Mouse (Mus musculus): ENCODE measurements around the gene Tmem30a.

The Tmem30a gene

GRCm38 (mm10) chr9:79745036-79745435 lies 48.3 kb downstream of the Tmem30a start:
- peak overlapping the region; percentile 68 for H3K4me3 ChIP-seq (replicated peaks; ENCODE audit: low read length)
- no peak for TF ChIP-seq POU5F1 (IDR thresholded peaks at IDR 0.05; ENCODE audit: borderline replicate concordance, low read length)
- no peak for TF ChIP-seq CTCF (conservative IDR thresholded peaks at IDR 0.05; ENCODE audit: low read length)
- no peak for TF ChIP-seq NANOG (IDR thresholded peaks at IDR 0.05; ENCODE audit: borderline replicate concordance, low read length)
- no peaks in the 10 kb centered on the region for H3K27me3 ChIP-seq (ENCODE audit: insufficient read depth, low read length)
- peaks cover 24% of the 10 kb centered on the region for H3K4me1 ChIP-seq (replicated peaks; ENCODE audit: low read depth, low read length)
- H3K36me3 ChIP-seq (ENCODE audit: insufficient read depth, low read length), result no peaks in the 10 kb centered on the region
- no peaks in the 10 kb centered on the region for H3K9me3 ChIP-seq (ENCODE audit: low read length)

- Histone ChIP-seq H3K4me3 (replicated peaks; ENCODE audit: low read length) (no peak overlapping the region), H3K4me1 (replicated peaks; ENCODE audit: low read depth, low read length) (no peaks in the 10 kb centered on the region), H3K9me3 (ENCODE audit: low read length) (no peaks in the 10 kb centered on the region), H3K27me3 (ENCODE audit: insufficient read depth, low read length) (no peaks in the 10 kb centered on the region), H3K36me3 (ENCODE audit: insufficient read depth, low read length) (no peaks in the 10 kb centered on the region)
- no peak for TF ChIP-seq NANOG (IDR thresholded peaks at IDR 0.05; ENCODE audit: borderline replicate concordance, low read length)
- TF ChIP-seq CTCF (conservative IDR thresholded peaks at IDR 0.05; ENCODE audit: low read length), result no peak
- no peak for TF ChIP-seq POU5F1 (IDR thresholded peaks at IDR 0.05; ENCODE audit: borderline replicate concordance, low read length)
These were observed 57.7 kb downstream of the Tmem30a start for GRCm38 (mm10) chr9:79735608-79736007.

GRCm38 (mm10) chr9:79730301-79730700 lies 63.0 kb downstream of the Tmem30a start:
- H3K27me3 ChIP-seq (ENCODE audit: insufficient read depth, low read length), result no peaks in the 10 kb centered on the region
- H3K36me3 ChIP-seq (ENCODE audit: insufficient read depth, low read length), result no peaks in the 10 kb centered on the region
- no peaks in the 10 kb centered on the region for H3K9me3 ChIP-seq (ENCODE audit: low read length)
- H3K4me1 ChIP-seq (replicated peaks; ENCODE audit: low read depth, low read length), result no peaks in the 10 kb centered on the region
- TF ChIP-seq POU5F1 (IDR thresholded peaks at IDR 0.05; ENCODE audit: borderline replicate concordance, low read length) (no peak), NANOG (IDR thresholded peaks at IDR 0.05; ENCODE audit: borderline replicate concordance, low read length) (no peak), CTCF (conservative IDR thresholded peaks at IDR 0.05; ENCODE audit: low read length) (no peak)
- no peak overlapping the region for H3K4me3 ChIP-seq (replicated peaks; ENCODE audit: low read length)

- H3K4me1 ChIP-seq (replicated peaks; ENCODE audit: low read depth, low read length), result peaks cover 21% of the 10 kb centered on the region
- no peak for TF ChIP-seq NANOG (IDR thresholded peaks at IDR 0.05; ENCODE audit: borderline replicate concordance, low read length)
- TF ChIP-seq CTCF (conservative IDR thresholded peaks at IDR 0.05; ENCODE audit: low read length), result peak; percentile 66
- no peak for TF ChIP-seq POU5F1 (IDR thresholded peaks at IDR 0.05; ENCODE audit: borderline replicate concordance, low read length)
- H3K27me3 ChIP-seq (ENCODE audit: insufficient read depth, low read length), result peaks cover 45% of the 10 kb centered on the region
- H3K36me3 ChIP-seq (ENCODE audit: insufficient read depth, low read length), result no peaks in the 10 kb centered on the region
- no peak overlapping the region for H3K4me3 ChIP-seq (replicated peaks; ENCODE audit: low read length)
- H3K9me3 ChIP-seq (ENCODE audit: low read length), result peaks cover 5% of the 10 kb centered on the region; the same call in 1 of the 2 replicates
These were observed 70.2 kb downstream of the Tmem30a start for GRCm38 (mm10) chr9:79723090-79723489.

- Histone ChIP-seq H3K36me3 (ENCODE audit: insufficient read depth, low read length) (no peaks in the 10 kb centered on the region), H3K27me3 (ENCODE audit: insufficient read depth, low read length) (peaks cover 56% of the 10 kb centered on the region)
These were observed 72.3 kb downstream of the Tmem30a start for GRCm38 (mm10) chr9:79721056-79721455.

GRCm38 (mm10) chr9:79720143-79720542 lies 73.2 kb downstream of the Tmem30a start:
- TF ChIP-seq POU5F1 (IDR thresholded peaks at IDR 0.05; ENCODE audit: borderline replicate concordance, low read length), result no peak
- TF ChIP-seq NANOG (IDR thresholded peaks at IDR 0.05; ENCODE audit: borderline replicate concordance, low read length), result no peak
- TF ChIP-seq CTCF (conservative IDR thresholded peaks at IDR 0.05; ENCODE audit: low read length), result no peak
- Histone ChIP-seq H3K4me3 (replicated peaks; ENCODE audit: low read length) (peak overlapping the region; percentile 73; the same call in 1 of the 2 replicates), H3K9me3 (ENCODE audit: low read length) (peaks cover 5% of the 10 kb centered on the region; the same call in 1 of the 2 replicates), H3K27me3 (ENCODE audit: insufficient read depth, low read length) (peaks cover 61% of the 10 kb centered on the region), H3K36me3 (ENCODE audit: insufficient read depth, low read length) (no peaks in the 10 kb centered on the region), H3K4me1 (replicated peaks; ENCODE audit: low read depth, low read length) (peaks cover 32% of the 10 kb centered on the region)

More at GRCm38 (mm10) chr9:79721056-79721455, 72.3 kb downstream of the Tmem30a start:
- TF ChIP-seq NANOG (IDR thresholded peaks at IDR 0.05; ENCODE audit: borderline replicate concordance, low read length), result no peak
- peak; percentile 33 for TF ChIP-seq CTCF (conservative IDR thresholded peaks at IDR 0.05; ENCODE audit: low read length)
- TF ChIP-seq POU5F1 (IDR thresholded peaks at IDR 0.05; ENCODE audit: borderline replicate concordance, low read length), result no peak
- Histone ChIP-seq H3K9me3 (ENCODE audit: low read length) (peaks cover 5% of the 10 kb centered on the region; the same call in 1 of the 2 replicates), H3K4me1 (replicated peaks; ENCODE audit: low read depth, low read length) (peaks cover 32% of the 10 kb centered on the region), H3K4me3 (replicated peaks; ENCODE audit: low read length) (no peak overlapping the region)

GRCm38 (mm10) chr9:79719451-79719850 lies 73.9 kb downstream of the Tmem30a start:
- Histone ChIP-seq H3K36me3 (ENCODE audit: insufficient read depth, low read length) (no peaks in the 10 kb centered on the region), H3K4me1 (replicated peaks; ENCODE audit: low read depth, low read length) (peaks cover 39% of the 10 kb centered on the region), H3K9me3 (ENCODE audit: low read length) (peaks cover 5% of the 10 kb centered on the region), H3K4me3 (replicated peaks; ENCODE audit: low read length) (peak overlapping the region; percentile 73), H3K27me3 (ENCODE audit: insufficient read depth, low read length) (peaks cover 68% of the 10 kb centered on the region)
- TF ChIP-seq POU5F1 (IDR thresholded peaks at IDR 0.05; ENCODE audit: borderline replicate concordance, low read length), result no peak
- TF ChIP-seq NANOG (IDR thresholded peaks at IDR 0.05; ENCODE audit: borderline replicate concordance, low read length), result no peak
- TF ChIP-seq CTCF (conservative IDR thresholded peaks at IDR 0.05; ENCODE audit: low read length), result no peak
